Mouse (Mus musculus): Measurements from ENCODE around the gene Igflr1. TPM values are rescaled to one million over a fixed set of nuclear protein-coding genes. Genes with fewer than 3 reads are reported as not detected.

Igflr1 gene
- polyA plus RNA-seq, 1 experiment from 2014 or later: 4.2 TPM

DNA sequence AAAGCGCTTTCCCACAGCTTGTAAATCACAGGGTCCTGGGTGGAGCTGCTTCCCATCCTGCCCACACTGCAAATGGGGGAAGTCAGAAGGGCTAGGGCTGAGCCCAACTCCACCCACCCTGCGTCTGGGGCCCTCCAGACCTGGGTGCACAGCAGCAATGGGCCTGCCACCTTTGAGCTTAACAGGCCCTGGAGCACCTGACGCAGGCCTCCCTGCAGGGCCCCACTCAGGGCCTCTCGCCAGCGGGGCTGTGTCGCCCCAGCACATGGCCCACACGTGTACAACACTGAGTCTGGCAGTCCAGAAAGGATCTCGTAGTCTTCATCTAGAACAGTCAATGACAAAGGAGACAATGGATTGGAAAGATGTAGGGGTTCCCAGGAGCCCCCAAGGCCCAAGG, 14.7 kb downstream of the Igflr1 start:
- WGBS: 92% methylated on average over 8 of the region's 8 CpGs
- Histone ChIP-seq H3K4me2 (replicated peaks) (no peak overlapping the region), H3K4me3 (no peak overlapping the region), H3K9me3 (replicated peaks) (no peaks in the 10 kb centered on the region), H3K27ac (no peak overlapping the region), H3K27me3 (no peaks in the 10 kb centered on the region), H3K9ac (no peak overlapping the region), H3K4me1 (no peaks in the 10 kb centered on the region), H3K36me3 (peaks cover 98% of the 10 kb centered on the region)
- ATAC-seq (ENCODE audit: low FRiP score): no peak

DNA sequence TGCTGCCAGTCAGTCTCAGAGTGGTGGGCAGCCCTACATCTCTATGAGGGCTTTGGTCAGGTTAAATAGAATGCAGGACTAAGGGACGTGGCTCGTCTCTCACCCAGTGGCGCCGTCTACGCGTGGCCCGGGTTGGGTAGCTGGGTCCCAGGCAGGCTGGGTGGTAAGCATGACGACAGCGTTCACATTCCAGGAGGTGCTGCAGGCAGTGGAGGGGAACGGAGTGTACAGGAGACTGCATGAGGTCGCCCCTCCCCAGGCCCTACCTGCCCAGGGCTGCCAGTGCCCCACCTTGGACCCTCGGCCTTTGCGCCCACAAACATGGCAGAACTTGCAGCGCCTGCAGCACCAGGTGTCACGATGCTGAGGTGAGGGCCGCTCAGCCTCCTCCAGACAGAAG, 16.3 kb downstream of the Igflr1 start:
- H3K36me3 ChIP-seq: peaks cover 97% of the 10 kb centered on the region
- H3K27ac ChIP-seq: no peak overlapping the region
- peaks cover 3% of the 10 kb centered on the region for H3K4me1 ChIP-seq
- no peak overlapping the region for H3K9ac ChIP-seq
- ATAC-seq (ENCODE audit: low FRiP score): no peak
- no peak overlapping the region for H3K4me3 ChIP-seq
- 96% methylated on average over 16 of the region's 16 CpGs for WGBS
- H3K27me3 ChIP-seq: no peaks in the 10 kb centered on the region
- no peaks in the 10 kb centered on the region for H3K9me3 ChIP-seq (replicated peaks)
- no peak overlapping the region for H3K4me2 ChIP-seq (replicated peaks)

DNA sequence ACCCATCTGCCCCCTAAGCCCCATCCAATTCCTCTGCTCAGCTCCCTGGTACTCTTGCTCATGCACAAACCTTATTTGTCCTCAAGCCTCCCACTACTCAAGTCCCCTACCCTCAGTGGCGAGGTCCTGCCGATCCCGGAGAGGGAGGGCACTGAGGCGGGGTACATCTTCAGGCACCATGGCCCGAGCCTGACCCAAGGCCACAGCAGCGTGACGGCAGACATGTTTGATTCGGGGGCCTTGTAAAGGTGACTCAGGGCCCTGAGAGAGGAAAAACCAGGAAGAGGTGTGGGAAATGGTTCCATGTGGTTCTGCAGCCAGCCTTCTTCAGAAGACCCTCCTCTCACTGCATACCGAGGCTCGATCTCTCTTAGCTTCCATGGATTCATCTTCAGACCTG, 19.1 kb downstream of the Igflr1 start:
- Histone ChIP-seq H3K4me1 (peaks cover 16% of the 10 kb centered on the region), H3K27me3 (no peaks in the 10 kb centered on the region), H3K27ac (no peak overlapping the region), H3K4me3 (no peak overlapping the region), H3K9ac (no peak overlapping the region), H3K4me2 (replicated peaks) (no peak overlapping the region), H3K36me3 (peaks cover 72% of the 10 kb centered on the region), H3K9me3 (replicated peaks) (no peaks in the 10 kb centered on the region)
- WGBS: 94% methylated on average over 10 of the region's 10 CpGs
- ATAC-seq (ENCODE audit: low FRiP score): no peak

DNA sequence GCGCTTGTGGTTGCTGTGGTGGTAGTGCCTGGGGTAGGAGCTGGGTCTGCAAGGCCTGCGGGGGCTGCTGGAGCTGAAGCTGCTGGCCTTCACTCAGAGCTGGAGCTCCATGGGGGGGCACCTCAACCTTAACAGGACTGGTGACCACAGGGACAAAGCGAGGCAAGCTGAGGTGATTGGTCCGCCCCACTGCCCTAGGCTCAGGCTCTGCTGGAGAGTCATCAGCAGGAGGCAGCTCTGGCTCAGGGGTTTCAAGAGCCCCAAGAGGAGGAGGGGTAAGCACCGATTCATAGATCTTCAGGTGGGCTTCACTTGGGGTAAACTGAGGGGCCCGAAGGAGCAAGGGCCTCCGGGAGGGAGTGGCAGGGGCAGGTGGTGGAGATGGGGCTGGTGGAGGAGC, 19.9 kb downstream of the Igflr1 start:
- H3K27me3 ChIP-seq: no peaks in the 10 kb centered on the region
- 94% methylated on average over 7 of the region's 7 CpGs for WGBS
- no peak overlapping the region for H3K4me3 ChIP-seq
- ATAC-seq (ENCODE audit: low FRiP score): no peak
- H3K9ac ChIP-seq: no peak overlapping the region
- H3K9me3 ChIP-seq (replicated peaks): no peaks in the 10 kb centered on the region
- no peak overlapping the region for H3K4me2 ChIP-seq (replicated peaks)
- H3K4me1 ChIP-seq: peaks cover 23% of the 10 kb centered on the region
- no peak overlapping the region for H3K27ac ChIP-seq
- peaks cover 64% of the 10 kb centered on the region for H3K36me3 ChIP-seq

DNA sequence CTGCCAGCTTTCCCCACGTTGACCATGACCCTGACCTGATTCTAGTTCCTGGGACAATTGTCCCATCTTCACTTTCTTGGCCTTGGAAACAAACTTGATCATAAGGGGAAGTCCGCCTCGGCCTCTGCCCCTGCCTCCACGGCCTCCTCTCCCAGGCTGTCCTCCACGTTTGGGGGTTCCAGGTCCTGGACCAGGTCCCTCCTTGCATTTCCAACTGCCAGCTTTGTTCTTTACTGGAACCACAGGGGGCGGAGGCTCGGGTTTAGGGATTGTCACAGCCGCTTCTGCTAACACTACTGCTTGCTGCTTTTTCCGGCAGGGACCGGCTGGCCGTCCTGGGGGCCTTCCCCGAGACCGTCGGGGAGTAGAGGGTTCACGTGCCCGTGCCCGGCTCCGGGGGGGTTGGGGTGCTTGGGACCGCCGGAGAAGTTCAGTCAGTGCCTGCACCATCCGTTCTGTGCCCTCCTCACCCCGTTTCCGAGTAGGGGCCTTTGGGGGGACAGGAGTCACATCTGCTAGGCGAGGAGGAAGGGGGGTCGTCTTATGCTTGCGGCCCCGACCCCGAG, 21.3 kb downstream of the Igflr1 start:
- Histone ChIP-seq H3K4me1 (peaks cover 23% of the 10 kb centered on the region), H3K36me3 (peaks cover 52% of the 10 kb centered on the region), H3K27ac (no peak overlapping the region)

DNA sequence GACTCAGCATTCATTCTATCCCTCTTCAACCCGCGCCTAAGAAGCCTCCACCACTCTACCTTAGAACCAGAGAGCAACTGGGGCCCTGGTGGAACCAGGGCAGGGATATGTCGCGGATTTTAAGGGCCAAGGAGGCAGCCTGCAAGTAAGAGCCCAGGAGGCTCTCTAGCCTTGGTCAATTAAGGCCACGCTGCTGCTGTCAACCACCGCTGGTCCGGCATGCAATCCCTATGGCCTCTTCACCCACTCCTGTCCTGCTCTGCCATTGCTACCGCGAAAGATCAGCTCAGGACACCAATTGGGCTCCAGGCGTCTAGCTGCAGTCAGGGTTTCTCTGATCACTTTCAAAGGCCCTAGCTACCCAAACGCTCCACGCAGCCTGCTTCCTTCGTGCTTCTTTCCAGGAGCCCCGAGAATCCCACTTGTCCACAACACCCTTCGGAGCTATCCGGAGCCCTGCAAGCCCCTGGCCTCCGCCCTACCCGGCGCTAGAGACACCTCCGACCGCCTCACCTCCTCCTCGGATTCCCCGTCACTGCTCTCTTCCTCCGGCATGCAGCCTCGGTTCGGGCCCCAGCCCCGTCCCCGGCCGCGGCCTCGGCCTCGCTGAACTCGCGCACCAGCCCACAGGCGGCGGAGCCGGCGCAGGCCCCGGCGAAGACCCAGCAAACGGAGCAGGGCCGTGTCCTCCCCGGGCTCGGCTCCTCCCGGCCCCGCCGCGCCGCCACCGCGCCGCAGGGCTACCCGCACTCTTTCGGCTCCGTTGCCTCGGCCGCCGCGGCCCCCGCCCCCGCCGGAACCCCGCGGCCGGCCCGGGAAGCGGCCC, 22.8 kb downstream of the Igflr1 start:
- peaks cover 23% of the 10 kb centered on the region for H3K4me1 ChIP-seq
- H3K27me3 ChIP-seq: no peaks in the 10 kb centered on the region
- H3K4me3 ChIP-seq: peak overlapping the region; percentile 99
- ATAC-seq (ENCODE audit: low FRiP score): peak; percentile 39
- H3K9me3 ChIP-seq (replicated peaks): no peaks in the 10 kb centered on the region
- peaks cover 36% of the 10 kb centered on the region for H3K36me3 ChIP-seq
- WGBS: under 1% methylated on average over 62 of the region's 67 CpGs
- H3K27ac ChIP-seq: peak overlapping the region; percentile 93
- peak overlapping the region; percentile 86 for H3K4me2 ChIP-seq (replicated peaks)
- H3K9ac ChIP-seq: peak overlapping the region; percentile 99

More for the DNA sequence above, 21.3 kb downstream of the Igflr1 start:
- Histone ChIP-seq H3K27me3 (no peaks in the 10 kb centered on the region), H3K9ac (peak overlapping the region; percentile 99), H3K9me3 (replicated peaks) (no peaks in the 10 kb centered on the region), H3K4me3 (peak overlapping the region; percentile 99), H3K4me2 (replicated peaks) (peak overlapping the region; percentile 86)
- no peak for ATAC-seq (ENCODE audit: low FRiP score)
- 89% methylated on average over 28 of the region's 28 CpGs for WGBS

DNA sequence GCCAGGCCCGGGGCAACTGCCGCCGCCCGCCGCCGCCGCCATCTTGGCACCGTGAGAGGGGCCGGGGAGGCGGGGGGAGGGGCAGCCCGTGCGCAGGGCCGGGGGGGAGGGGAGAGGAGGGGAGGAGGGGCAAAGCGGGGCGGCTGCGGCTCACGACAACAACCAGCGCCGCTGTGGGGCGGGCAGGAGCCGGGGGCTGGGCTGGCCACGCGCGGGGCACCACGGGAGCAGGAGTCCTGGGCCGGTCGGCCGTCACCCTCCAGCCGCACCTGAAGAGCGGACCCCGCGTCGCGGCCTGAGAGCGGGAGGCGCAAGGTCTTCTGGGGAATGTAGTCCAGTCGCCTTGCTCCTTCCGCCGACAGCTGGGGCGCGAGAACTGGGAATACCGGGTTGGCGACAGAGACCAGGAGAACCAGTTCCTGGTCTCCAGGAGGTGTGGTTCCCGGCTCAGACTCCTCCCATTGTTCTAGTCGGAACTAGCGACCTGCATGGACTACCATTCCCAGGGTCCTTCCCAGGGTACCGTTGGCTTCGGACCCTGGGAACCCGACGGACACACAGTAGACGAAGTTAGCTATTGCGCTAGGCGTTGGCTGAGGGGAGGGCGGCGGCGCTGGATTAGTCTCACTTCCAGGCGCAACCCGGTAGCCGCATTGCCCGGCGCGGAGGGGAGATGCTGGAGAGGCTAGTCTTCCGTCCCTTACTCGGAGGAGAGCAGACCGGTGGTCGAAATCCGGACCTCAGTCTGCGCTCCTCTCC, 23.6 kb downstream of the Igflr1 start, which contains the start of gene Kmt2b:
Kmt2b (minus strand) TSS at position 51 of the 759 bp plus-strand sequence.
- under 1% methylated on average over 41 of the region's 68 CpGs for WGBS
- Histone ChIP-seq H3K4me3 (peak within 1 kb of the TSS; percentile 99), H3K9ac (peak within 1 kb of the TSS; percentile 99), H3K27ac (peak within 1 kb of the TSS; percentile 93), H3K27me3 (no peaks in the 10 kb centered on the region), H3K4me1 (peaks cover 26% of the 10 kb centered on the region), H3K4me2 (replicated peaks) (peak within 1 kb of the TSS; percentile 86), H3K36me3 (peaks cover 28% of the 10 kb centered on the region), H3K9me3 (replicated peaks) (no peaks in the 10 kb centered on the region)
- ATAC-seq (ENCODE audit: low FRiP score): peak; percentile 97

DNA sequence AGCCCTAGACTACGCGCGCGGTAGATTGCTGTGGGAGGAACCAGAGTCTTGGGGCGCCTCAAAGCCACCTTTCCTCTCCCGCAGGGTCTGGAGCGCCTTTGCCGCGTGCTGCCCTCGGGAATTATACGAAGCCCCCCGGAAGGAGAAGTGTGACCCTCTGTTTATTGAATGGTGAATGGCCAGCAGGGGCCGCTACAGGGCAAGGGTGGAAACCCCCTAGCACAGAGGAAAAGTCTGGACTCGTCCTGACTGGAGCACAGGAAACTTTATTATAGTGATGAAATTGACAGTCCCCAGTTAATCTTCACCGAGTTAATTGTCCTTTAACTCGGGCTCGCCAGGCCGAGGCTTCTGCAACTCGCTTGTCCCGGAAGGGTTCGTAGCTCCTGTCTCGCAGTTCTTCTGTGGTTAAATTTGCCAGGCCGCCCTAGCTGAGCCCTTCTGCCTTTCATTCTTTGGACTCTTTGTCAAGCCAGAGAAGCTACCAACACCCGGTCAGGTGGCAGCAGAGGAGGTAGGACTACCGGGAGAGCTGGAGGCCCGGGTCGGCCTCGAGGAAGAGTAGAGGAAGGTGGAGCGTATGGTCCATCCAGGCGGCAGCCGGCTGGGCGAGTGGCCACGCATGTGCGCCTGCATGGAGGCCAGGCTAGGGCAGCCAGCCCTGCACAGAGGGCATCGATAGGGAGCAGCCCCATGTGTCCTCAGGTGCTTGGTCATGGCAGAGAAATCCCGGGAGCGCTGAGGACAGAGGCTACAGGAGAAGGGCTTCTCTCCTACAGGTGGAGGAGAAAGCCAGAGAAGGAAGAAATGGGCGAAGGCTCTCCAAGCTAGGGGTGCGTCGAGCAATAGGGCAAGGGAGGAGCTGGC, 24.4 kb downstream of the Igflr1 start:
- H3K4me3 ChIP-seq: peak overlapping the region; percentile 99
- peak overlapping the region; percentile 59 for H3K9ac ChIP-seq
- 28% methylated on average over 40 of the region's 40 CpGs for WGBS
- H3K4me2 ChIP-seq (replicated peaks): peak overlapping the region; percentile 86
- peaks cover 20% of the 10 kb centered on the region for H3K36me3 ChIP-seq
- no peaks in the 10 kb centered on the region for H3K27me3 ChIP-seq
- peaks cover 26% of the 10 kb centered on the region for H3K4me1 ChIP-seq
- peak overlapping the region; percentile 93 for H3K27ac ChIP-seq
- ATAC-seq (ENCODE audit: low FRiP score): peak; percentile 67
- H3K9me3 ChIP-seq (replicated peaks): no peaks in the 10 kb centered on the region

DNA sequence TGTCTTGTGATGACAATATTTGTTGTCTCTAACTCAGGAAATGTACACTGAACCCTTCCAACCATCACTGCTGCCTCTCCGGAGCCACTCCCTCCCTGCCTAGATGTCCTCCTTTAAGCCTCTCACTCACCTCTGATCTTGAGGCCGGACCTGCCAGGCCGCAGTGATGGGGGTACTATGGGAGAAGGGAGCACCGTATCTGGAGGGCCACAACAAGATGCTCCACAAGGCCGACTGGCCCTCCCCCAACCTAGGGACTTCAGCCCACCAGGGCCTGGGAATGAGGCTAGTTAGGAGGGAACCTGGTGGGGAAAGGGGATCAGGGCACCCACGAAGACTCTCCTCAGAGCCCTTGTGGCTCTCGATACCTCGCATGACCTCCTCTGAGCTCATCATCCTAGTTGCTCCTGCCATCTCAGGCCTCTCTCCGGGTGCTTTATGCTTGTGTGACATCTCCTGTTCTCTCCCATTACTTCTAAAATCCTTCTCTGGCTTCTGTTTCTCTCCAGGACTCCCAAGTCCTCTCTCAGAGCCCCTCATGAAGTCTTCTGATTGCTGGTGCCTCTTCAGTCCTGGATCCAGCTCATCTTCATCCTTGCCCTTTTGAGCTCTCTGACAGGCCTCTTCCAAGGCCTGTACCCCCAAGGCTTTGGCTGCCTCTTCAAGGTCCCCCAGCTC, 25.8 kb downstream of the Igflr1 start:
- H3K4me1 ChIP-seq: peaks cover 26% of the 10 kb centered on the region
- no peak overlapping the region for H3K4me3 ChIP-seq
- no peak overlapping the region for H3K4me2 ChIP-seq (replicated peaks)
- no peaks in the 10 kb centered on the region; the same call in 1 of the 2 replicates for H3K27me3 ChIP-seq
- 82% methylated on average over 9 of the region's 9 CpGs for WGBS
- H3K9ac ChIP-seq: 0 out of 2 replicates have a peak overlapping the region, but pooled peaks have one; percentile 1
- H3K27ac ChIP-seq: no peak overlapping the region
- no peak for ATAC-seq (ENCODE audit: low FRiP score)
- peaks cover 7% of the 10 kb centered on the region for H3K36me3 ChIP-seq
- H3K9me3 ChIP-seq (replicated peaks): no peaks in the 10 kb centered on the region

DNA sequence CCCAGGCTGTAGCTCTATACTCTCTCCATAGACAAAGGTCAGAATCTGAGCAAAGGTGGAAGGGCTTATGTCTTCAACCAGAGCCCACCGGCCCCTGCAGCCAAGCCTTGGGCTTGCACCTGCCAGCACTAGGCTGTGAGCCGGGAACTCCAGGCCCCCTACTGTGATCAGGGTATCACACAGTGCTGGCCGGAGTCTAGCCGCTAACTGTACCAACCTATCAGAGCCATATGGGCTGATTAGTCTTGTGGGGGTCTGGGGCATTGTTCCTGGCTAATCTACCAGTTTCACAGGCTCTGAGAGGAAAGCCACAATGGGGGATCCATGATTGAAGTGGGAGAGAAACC, 26.4 kb downstream of the Igflr1 start:
- Histone ChIP-seq H3K36me3 (peaks cover 3% of the 10 kb centered on the region), H3K4me3 (no peak overlapping the region), H3K27me3 (no peaks in the 10 kb centered on the region; the same call in 1 of the 2 replicates), H3K27ac (no peak overlapping the region), H3K4me1 (peaks cover 22% of the 10 kb centered on the region), H3K9ac (no peak overlapping the region), H3K9me3 (replicated peaks) (no peaks in the 10 kb centered on the region), H3K4me2 (replicated peaks) (no peak overlapping the region)
- 47% methylated on average over 4 of the region's 4 CpGs for WGBS
- no peak for ATAC-seq (ENCODE audit: low FRiP score)

DNA sequence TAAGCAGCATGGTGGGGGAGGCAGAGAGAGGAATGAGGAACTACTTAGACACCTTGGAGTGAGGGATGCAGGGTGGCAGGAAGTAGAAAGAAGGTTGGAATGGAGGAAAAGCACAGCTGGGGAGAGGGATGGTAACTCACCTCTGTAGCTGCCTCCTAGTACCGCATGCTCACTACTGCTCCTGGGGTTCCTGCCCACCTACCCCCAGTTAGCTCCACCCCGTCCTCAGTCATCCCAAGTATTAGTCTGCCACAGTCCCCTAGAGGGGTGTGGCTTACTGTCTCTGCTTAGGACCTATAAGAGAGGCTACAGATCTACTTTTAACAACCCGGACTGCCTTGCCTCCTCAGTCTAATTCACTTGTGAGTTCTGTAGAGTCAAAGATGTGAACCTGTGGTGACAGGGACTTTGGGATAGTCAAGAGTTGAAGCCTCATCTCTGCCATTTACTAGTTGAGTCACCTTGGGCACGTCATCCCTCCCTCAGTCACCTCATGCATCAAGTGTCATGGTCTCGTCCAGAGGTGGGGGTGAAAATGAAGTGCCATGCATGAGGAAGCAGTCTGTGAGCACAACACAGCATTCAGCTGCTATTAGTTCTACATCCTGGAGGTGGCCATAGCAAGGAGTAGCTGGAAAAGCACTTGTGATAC, 27.7 kb downstream of the Igflr1 start:
- H3K4me2 ChIP-seq (replicated peaks): no peak overlapping the region
- peaks cover 9% of the 10 kb centered on the region for H3K4me1 ChIP-seq
- no peak overlapping the region for H3K4me3 ChIP-seq
- H3K9me3 ChIP-seq (replicated peaks): no peaks in the 10 kb centered on the region
- no peaks in the 10 kb centered on the region for H3K36me3 ChIP-seq
- no peaks in the 10 kb centered on the region; the same call in 1 of the 2 replicates for H3K27me3 ChIP-seq
- ATAC-seq (ENCODE audit: low FRiP score): no peak
- no peak overlapping the region for H3K27ac ChIP-seq
- H3K9ac ChIP-seq: no peak overlapping the region
- WGBS: 49% methylated on average over 5 of the region's 5 CpGs

All from hindbrain, embryonic 12.5 days (tissue).